Mouse (Mus musculus) heart, embryonic 16.5 days (tissue): ENCODE measurements around the gene Cfap46. TPM values are rescaled to one million over a fixed set of nuclear protein-coding genes. Genes with fewer than 3 reads are reported as not detected.
A peak's percentile ranks its signal among the peaks of the same experiment; 100 is the strongest.

Experiments
- ATAC-seq: fragments of 200-750 bp; cut with Nextera tagmentation; replicated peaks from 2 replicates; pipeline ENCODE4 v1.8.0; 2017; ENCODE audit warnings: moderate number of reproducible peaks; ENCODE audit not compliant: insufficient read depth, low FRiP score; ENCODE audit errors: extremely low read depth
- H3K27ac ChIP-seq: fragments of 300-500 bp; sonication (generic); 2 replicates; pipeline ENCODE4 v1.5.1; 2014; ENCODE audit warnings: mild to moderate bottlenecking, low read length, control low read depth, moderate library complexity
- H3K27me3 ChIP-seq: fragments of 300-500 bp; sonication (generic); 2 replicates; pipeline ENCODE4 v1.6.1; 2014; ENCODE audit warnings: low read length, mixed read lengths; ENCODE audit not compliant: control insufficient read depth, insufficient read depth
- H3K36me3 ChIP-seq: fragments of 300-500 bp; sonication (generic); 2 replicates; pipeline ENCODE4 v1.6.1; 2014; ENCODE audit not compliant: control insufficient read depth, insufficient read depth
- H3K4me1 ChIP-seq: fragments of 300-500 bp; sonication (generic); 2 replicates; pipeline ENCODE4 v1.6.1; 2014; ENCODE audit warnings: low read length, mixed read lengths; ENCODE audit not compliant: control insufficient read depth, insufficient read depth
- H3K4me2 ChIP-seq: fragments of 300-500 bp; sonication (generic); 2 replicates; pipeline ENCODE4 v1.6.1; 2014; ENCODE audit warnings: low read depth, mild to moderate bottlenecking, control low read depth, low read length
- H3K4me3 ChIP-seq: fragments of 300-500 bp; sonication (generic); 2 replicates; pipeline ENCODE4 v1.5.1; 2014; ENCODE audit warnings: mild to moderate bottlenecking, control low read depth, low read length
- H3K9ac ChIP-seq: fragments of 300-500 bp; sonication (generic); 2 replicates; pipeline ENCODE4 v1.6.1; 2014; ENCODE audit warnings: low read length, control low read depth
- H3K9me3 ChIP-seq: fragments of 300-500 bp; sonication (generic); replicated peaks from 2 replicates; pipeline ENCODE4 v1.6.1; 2016; ENCODE audit warnings: low read length; ENCODE audit not compliant: control insufficient read depth
- WGBS: fragments of 180-500 bp; shearing (Covaris S2); extraction: QIAGEN DNeasy Blood & Tissue Kit; methylation state at CpG from one replicate; pipeline ENCODE4 v1.1.7; 2014; 5-methylcytosine and 5-hydroxymethylcytosine counted together
- polyA plus RNA-seq: library from polyadenylated mRNA; unstranded; fragments of >200 nt; fragmentation: Nextera tagmentation; extraction: Ambion mirVana; gene quantifications from 2 replicates; pipeline ENCODE4 v1.2.1, GENCODE M21; 2015

Gene Cfap46
- polyA plus RNA-seq, 1 experiment from 2014 or later: 0.59 TPM

- Histone ChIP-seq H3K4me1 (peaks cover 22% of the 10 kb centered on the region; the same call in 1 of the 2 replicates), H3K36me3 (no peaks in the 10 kb centered on the region; the same call in 1 of the 2 replicates), H3K27me3 (peaks cover 93% of the 10 kb centered on the region), H3K27ac (no peak overlapping the region), H3K9ac (no peak overlapping the region), H3K4me3 (peak overlapping the region; percentile 33), H3K9me3 (no peaks in the 10 kb centered on the region), H3K4me2 (peak overlapping the region; percentile 43)
- WGBS: 2% methylated on average over 53 of the region's 53 CpGs
- no peak for ATAC-seq
Observed at GRCm38 (mm10) chr7:139584221-139585175, 99.1 kb downstream of the Cfap46 start.

GRCm38 (mm10) chr7:139583094-139583737 is 100.4 kb downstream of the Cfap46 start:
- no peak overlapping the region for H3K27ac ChIP-seq
- peak overlapping the region; percentile 49; the same call in 1 of the 2 replicates for H3K4me3 ChIP-seq
- H3K36me3 ChIP-seq: peaks cover 12% of the 10 kb centered on the region
- H3K27me3 ChIP-seq: peaks cover 93% of the 10 kb centered on the region
- no peak for ATAC-seq
- H3K9ac ChIP-seq: no peak overlapping the region
- no peaks in the 10 kb centered on the region for H3K9me3 ChIP-seq
- peaks cover 22% of the 10 kb centered on the region; the same call in 1 of the 2 replicates for H3K4me1 ChIP-seq
- no peak overlapping the region for H3K4me2 ChIP-seq
- WGBS: 22% methylated on average over 17 of the region's 17 CpGs

GRCm38 (mm10) chr7:139582595-139582994 is 101.0 kb downstream of the Cfap46 start, which contains the start of gene Nkx6-2:
Gene Nkx6-2 (minus strand): TSS chr7:139582797.
- no peak; the same call in 1 of the 2 replicates for ATAC-seq
- peaks cover 15% of the 10 kb centered on the region for H3K36me3 ChIP-seq
- no peaks in the 10 kb centered on the region for H3K9me3 ChIP-seq
- no peak within 1 kb of the TSS for H3K27ac ChIP-seq
- H3K4me1 ChIP-seq: peaks cover 22% of the 10 kb centered on the region; the same call in 1 of the 2 replicates
- under 1% methylated on average over 56 of the region's 56 CpGs for WGBS
- H3K4me3 ChIP-seq: peak within 1 kb of the TSS; percentile 49
- peak within 1 kb of the TSS; percentile 16; the same call in 1 of the 2 replicates for H3K9ac ChIP-seq
- H3K4me2 ChIP-seq: peak within 1 kb of the TSS; percentile 71
- peaks cover 91% of the 10 kb centered on the region for H3K27me3 ChIP-seq

- peaks cover 15% of the 10 kb centered on the region for H3K36me3 ChIP-seq
- under 1% methylated on average over 82 of the region's 82 CpGs for WGBS
- peak overlapping the region; percentile 16; the same call in 1 of the 2 replicates for H3K9ac ChIP-seq
- H3K9me3 ChIP-seq: no peaks in the 10 kb centered on the region
- H3K4me1 ChIP-seq: peaks cover 22% of the 10 kb centered on the region; the same call in 1 of the 2 replicates
- peak overlapping the region; percentile 49 for H3K4me3 ChIP-seq
- ATAC-seq: no peak; the same call in 1 of the 2 replicates
- H3K4me2 ChIP-seq: peak overlapping the region; percentile 71
- H3K27ac ChIP-seq: no peak overlapping the region
- H3K27me3 ChIP-seq: peaks cover 85% of the 10 kb centered on the region
Observed at GRCm38 (mm10) chr7:139581801-139582571, 101.6 kb downstream of the Cfap46 start.

GRCm38 (mm10) chr7:139580851-139581775 is 102.5 kb downstream of the Cfap46 start:
- Histone ChIP-seq H3K4me1 (peaks cover 22% of the 10 kb centered on the region; the same call in 1 of the 2 replicates), H3K27ac (no peak overlapping the region), H3K4me2 (peak overlapping the region; percentile 71), H3K27me3 (peaks cover 77% of the 10 kb centered on the region), H3K36me3 (peaks cover 15% of the 10 kb centered on the region), H3K9ac (no peak overlapping the region), H3K4me3 (peak overlapping the region; percentile 49), H3K9me3 (no peaks in the 10 kb centered on the region)
- ATAC-seq: peak; percentile 11; the same call in 1 of the 2 replicates
- WGBS: 4% methylated on average over 78 of the region's 78 CpGs

- Histone ChIP-seq H3K27me3 (peaks cover 62% of the 10 kb centered on the region), H3K4me3 (no peak overlapping the region), H3K27ac (no peak overlapping the region), H3K4me1 (peaks cover 19% of the 10 kb centered on the region; the same call in 1 of the 2 replicates), H3K4me2 (no peak overlapping the region), H3K9ac (no peak overlapping the region), H3K9me3 (no peaks in the 10 kb centered on the region), H3K36me3 (peaks cover 26% of the 10 kb centered on the region)
- WGBS: 87% methylated on average over 21 of the region's 21 CpGs
- no peak for ATAC-seq
Observed at GRCm38 (mm10) chr7:139579261-139579905, 104.2 kb downstream of the Cfap46 start.

- H3K4me3 ChIP-seq: no peak overlapping the region
- no peak overlapping the region for H3K27ac ChIP-seq
- H3K4me1 ChIP-seq: peaks cover 3% of the 10 kb centered on the region; the same call in 1 of the 2 replicates
- WGBS: 77% methylated on average over 16 of the region's 16 CpGs
- H3K36me3 ChIP-seq: peaks cover 28% of the 10 kb centered on the region
- no peak for ATAC-seq
- peaks cover 30% of the 10 kb centered on the region for H3K27me3 ChIP-seq
- no peaks in the 10 kb centered on the region for H3K9me3 ChIP-seq
- H3K9ac ChIP-seq: no peak overlapping the region
- H3K4me2 ChIP-seq: no peak overlapping the region
Observed at GRCm38 (mm10) chr7:139576064-139576686, 107.4 kb downstream of the Cfap46 start.
